Mouse (Mus musculus) brain, embryonic 14.5 days (tissue): ENCODE measurements around the gene Cnga1. TPM values are rescaled to one million over a fixed set of nuclear protein-coding genes. Genes with fewer than 3 reads are reported as not detected.

Source experiments
- DNase-seq: peaks from one replicate; pipeline ENCODE4 v3.0.0-alpha.2; 2011; ENCODE audit warnings: low read depth
- CTCF ChIP-seq: fragments of 200-500 bp; IDR thresholded peaks from 2 replicates; pipeline ENCODE4 v1.5.1; 2012; ENCODE audit warnings: inconsistent platforms, mild to moderate bottlenecking, moderate library complexity, borderline replicate concordance; ENCODE audit not compliant: insufficient read depth, insufficient read length; ENCODE audit errors: extremely low read depth
- POLR2A ChIP-seq: fragments of 200-500 bp; IDR thresholded peaks from 2 replicates; pipeline ENCODE4 v1.6.1; 2012; ENCODE audit warnings: mild to moderate bottlenecking, inconsistent platforms, borderline replicate concordance; ENCODE audit not compliant: poor library complexity, insufficient read depth, insufficient read length, severe bottlenecking; ENCODE audit errors: extremely low read depth
- polyA plus RNA-seq: library from polyadenylated mRNA; depleted of rRNA; stranded (reverse); fragments of >200 nt; gene quantifications from 2 replicates; pipeline ENCODE4 v1.2.3, GENCODE M21; 2012; rRNA removed

The Cnga1 gene
- polyA plus RNA-seq = not detected in 2 replicates

DNA sequence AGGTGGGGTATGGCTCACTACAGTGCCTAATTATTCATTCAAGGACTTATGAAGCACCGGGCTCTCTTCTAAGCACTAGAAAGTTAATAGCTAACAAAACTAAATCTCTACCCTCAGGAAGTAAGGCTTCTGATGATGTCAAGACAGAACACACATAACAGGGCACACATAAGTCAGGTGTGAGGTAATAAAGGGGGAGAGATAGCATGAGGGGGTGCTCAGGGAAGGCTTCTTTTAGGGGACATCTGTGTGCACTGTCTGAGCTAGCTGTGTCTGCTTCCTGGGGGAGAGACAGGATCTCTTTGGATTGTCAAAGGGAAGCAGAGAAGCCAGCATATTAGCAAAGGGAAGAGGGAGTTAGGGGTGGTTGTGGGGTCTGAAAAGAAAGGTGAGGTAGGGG, at the start of gene Cnga1:
Cnga1 (minus strand) TSS at position 101 of the 400 bp plus-strand sequence.
- TF ChIP-seq CTCF (no peak), POLR2A (no peak)
- DNase-seq = no peak

GRCm38 (mm10) chr5:72690516-72690915, 46.4 kb upstream of the Cnga1 start:
- no peak for DNase-seq
- TF ChIP-seq POLR2A (no peak), CTCF (no peak)

DNA sequence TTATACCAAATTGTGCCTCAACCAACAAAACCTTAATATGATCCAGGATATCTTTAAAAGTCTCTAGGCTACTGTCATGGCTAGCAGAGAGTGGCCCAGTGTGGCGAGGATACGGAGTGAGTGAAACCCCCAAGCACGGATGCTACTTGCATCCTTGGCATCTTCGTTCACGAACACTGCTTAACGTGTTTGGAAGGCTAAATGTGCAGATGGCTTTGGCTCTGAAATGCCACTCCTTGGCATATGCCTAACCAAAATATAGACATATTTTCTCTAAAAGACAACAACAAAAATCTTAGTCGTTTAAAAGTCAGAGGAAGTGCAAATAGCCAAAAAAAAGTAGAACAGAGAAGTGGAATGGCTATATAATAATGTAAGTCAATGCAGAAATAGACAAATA, 45.5 kb upstream of the Cnga1 start:
- no peak for TF ChIP-seq POLR2A
- no peak for TF ChIP-seq CTCF
- DNase-seq = peak; percentile 54

DNA sequence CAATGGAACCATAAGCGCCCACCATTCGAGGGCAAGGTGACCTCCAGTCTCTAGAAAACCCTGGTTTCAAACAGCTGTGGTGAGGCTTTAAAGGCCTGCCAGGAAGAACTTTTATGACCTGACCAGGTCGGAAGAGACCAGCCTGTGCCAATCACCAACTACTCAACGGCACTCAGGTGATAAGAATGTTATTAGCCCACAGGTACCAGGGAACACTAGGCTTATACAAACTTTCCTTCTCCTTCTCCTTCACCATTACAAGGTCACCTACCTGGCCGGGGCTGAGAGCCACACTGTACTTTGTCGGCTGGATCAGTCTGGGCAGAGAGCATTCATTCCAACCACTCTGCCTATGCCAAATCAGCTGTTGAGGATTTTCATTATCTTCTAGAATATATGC, 37.4 kb upstream of the Cnga1 start:
- DNase-seq = no peak
- TF ChIP-seq POLR2A (no peak), CTCF (no peak)

DNA sequence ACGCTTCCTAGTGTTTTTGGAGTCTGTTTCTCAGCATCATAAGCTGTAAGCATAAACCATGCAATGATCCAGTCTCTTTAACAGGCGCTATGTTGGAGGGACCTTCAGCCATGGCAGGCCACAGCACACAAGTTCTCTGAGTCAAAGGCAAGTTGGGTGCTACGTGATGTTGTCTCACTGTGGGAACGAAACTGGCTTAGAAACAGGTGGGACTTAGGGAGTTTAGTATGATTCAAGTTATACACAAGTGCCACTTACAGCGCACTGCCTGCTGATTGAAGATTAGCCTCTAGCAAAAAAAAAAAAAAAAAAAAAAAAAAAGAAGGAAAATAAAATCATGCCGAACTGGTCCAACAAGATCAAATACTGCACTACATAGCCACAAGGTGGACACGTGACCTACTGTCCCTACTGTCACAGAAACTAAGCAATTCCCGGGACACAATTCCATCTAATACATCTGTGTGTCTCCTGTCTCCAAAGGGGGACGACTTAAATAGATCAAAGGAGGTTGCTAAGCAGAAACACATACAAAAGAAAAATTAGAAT, 31.0 kb upstream of the Cnga1 start:
- TF ChIP-seq POLR2A (no peak), CTCF (no peak)

GRCm38 (mm10) chr5:72671017-72671699, 27.1 kb upstream of the Cnga1 start:
- no peak for TF ChIP-seq POLR2A
- no peak for TF ChIP-seq CTCF
- peak; percentile 76 for DNase-seq

More for the DNA sequence above, 31.0 kb upstream of the Cnga1 start:
- DNase-seq = no peak

DNA sequence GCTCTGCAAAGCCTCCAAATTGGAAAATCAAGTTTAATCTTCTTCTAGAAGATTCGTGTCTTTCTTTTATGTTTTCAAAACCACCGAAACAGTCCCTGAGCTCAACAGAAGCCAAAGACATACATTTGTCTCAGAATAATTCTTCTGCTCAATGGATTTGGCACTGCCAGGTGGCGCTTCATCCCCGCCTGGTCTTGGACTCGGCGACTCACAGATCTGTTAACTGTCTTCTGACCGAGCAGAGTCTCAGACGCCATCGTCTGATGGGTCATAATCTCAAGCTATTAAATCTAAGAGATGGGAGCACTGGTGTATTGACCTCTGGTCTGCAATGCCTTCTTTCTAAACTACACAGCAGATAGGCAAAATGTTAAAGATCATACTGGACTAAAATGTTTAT, 24.3 kb upstream of the Cnga1 start:
- DNase-seq = no peak
- TF ChIP-seq CTCF = no peak
- no peak for TF ChIP-seq POLR2A

GRCm38 (mm10) chr5:72666428-72666827, 22.4 kb upstream of the Cnga1 start:
- TF ChIP-seq CTCF = no peak
- no peak for TF ChIP-seq POLR2A
- DNase-seq = peak; percentile 49

DNA sequence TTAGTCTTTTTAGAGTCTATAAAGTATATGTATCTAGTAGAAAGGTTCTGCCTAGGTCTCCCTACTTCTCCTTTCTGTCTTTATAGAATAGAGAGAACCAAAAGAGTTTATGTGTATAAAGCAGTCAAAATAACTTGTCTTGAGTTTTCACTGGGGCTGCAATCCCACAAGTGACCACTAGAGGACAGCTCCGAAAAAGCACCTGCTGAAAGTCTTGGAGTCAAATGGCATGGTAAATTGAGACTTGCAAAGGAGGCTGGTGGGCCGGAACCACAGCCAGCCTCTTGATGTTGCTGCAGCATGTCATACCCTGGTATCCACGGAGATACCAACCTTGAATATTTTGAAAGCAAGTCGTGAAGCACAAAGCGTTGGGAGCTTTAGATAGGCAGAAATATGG, 21.2 kb upstream of the Cnga1 start:
- peak; percentile 60 for DNase-seq

GRCm38 (mm10) chr5:72664854-72665253, 20.8 kb upstream of the Cnga1 start:
- TF ChIP-seq POLR2A (no peak), CTCF (no peak)
- DNase-seq = no peak

More for the DNA sequence above, 21.2 kb upstream of the Cnga1 start:
- TF ChIP-seq POLR2A (no peak), CTCF (peak; percentile 78)

- TF ChIP-seq CTCF = no peak
- TF ChIP-seq POLR2A = no peak
- no peak for DNase-seq
Measured at GRCm38 (mm10) chr5:72664126-72664525, 20.1 kb upstream of the Cnga1 start.
